Mouse (Mus musculus) heart, embryonic 16.5 days (tissue): ENCODE data around the gene Inava. TPM values are rescaled to one million over a fixed set of nuclear protein-coding genes. Genes with fewer than 3 reads are reported as not detected.

ENCODE experiments used
- ATAC-seq: fragments of 200-750 bp; cut with Nextera tagmentation; replicated peaks from 2 replicates; pipeline ENCODE4 v1.8.0; 2017; ENCODE audit warnings: moderate number of reproducible peaks; ENCODE audit not compliant: insufficient read depth, low FRiP score; ENCODE audit errors: extremely low read depth
- H3K27ac ChIP-seq: fragments of 300-500 bp; sonication (generic); 2 replicates; pipeline ENCODE4 v1.5.1; 2014; ENCODE audit warnings: mild to moderate bottlenecking, low read length, control low read depth, moderate library complexity
- H3K27me3 ChIP-seq: fragments of 300-500 bp; sonication (generic); 2 replicates; pipeline ENCODE4 v1.6.1; 2014; ENCODE audit warnings: low read length, mixed read lengths; ENCODE audit not compliant: control insufficient read depth, insufficient read depth
- H3K36me3 ChIP-seq: fragments of 300-500 bp; sonication (generic); 2 replicates; pipeline ENCODE4 v1.6.1; 2014; ENCODE audit not compliant: control insufficient read depth, insufficient read depth
- H3K4me1 ChIP-seq: fragments of 300-500 bp; sonication (generic); 2 replicates; pipeline ENCODE4 v1.6.1; 2014; ENCODE audit warnings: low read length, mixed read lengths; ENCODE audit not compliant: control insufficient read depth, insufficient read depth
- H3K4me2 ChIP-seq: fragments of 300-500 bp; sonication (generic); 2 replicates; pipeline ENCODE4 v1.6.1; 2014; ENCODE audit warnings: low read depth, mild to moderate bottlenecking, control low read depth, low read length
- H3K4me3 ChIP-seq: fragments of 300-500 bp; sonication (generic); 2 replicates; pipeline ENCODE4 v1.5.1; 2014; ENCODE audit warnings: mild to moderate bottlenecking, control low read depth, low read length
- H3K9ac ChIP-seq: fragments of 300-500 bp; sonication (generic); 2 replicates; pipeline ENCODE4 v1.6.1; 2014; ENCODE audit warnings: low read length, control low read depth
- H3K9me3 ChIP-seq: fragments of 300-500 bp; sonication (generic); replicated peaks from 2 replicates; pipeline ENCODE4 v1.6.1; 2016; ENCODE audit warnings: low read length; ENCODE audit not compliant: control insufficient read depth
- WGBS: fragments of 180-500 bp; shearing (Covaris S2); extraction: QIAGEN DNeasy Blood & Tissue Kit; methylation state at CpG from one replicate; pipeline ENCODE4 v1.1.7; 2014; 5-methylcytosine and 5-hydroxymethylcytosine counted together
- polyA plus RNA-seq: library from polyadenylated mRNA; unstranded; fragments of >200 nt; fragmentation: Nextera tagmentation; extraction: Ambion mirVana; gene quantifications from 2 replicates; pipeline ENCODE4 v1.2.1, GENCODE M21; 2015

Inava gene
- polyA plus RNA-seq, 1 experiment from 2014 or later = 2.6 TPM

- Histone ChIP-seq H3K9me3 (no peaks in the 10 kb centered on the region), H3K9ac (no peak overlapping the region), H3K36me3 (no peaks in the 10 kb centered on the region), H3K27me3 (peaks cover 4% of the 10 kb centered on the region; the same call in 1 of the 2 replicates), H3K4me2 (no peak overlapping the region), H3K4me3 (no peak overlapping the region), H3K4me1 (no peaks in the 10 kb centered on the region), H3K27ac (no peak overlapping the region)
- WGBS = 72% methylated on average over 4 of the region's 4 CpGs
- no peak for ATAC-seq
Observed at GRCm38 (mm10) chr1:136238495-136238894, 4.4 kb upstream of the Inava start.

GRCm38 (mm10) chr1:136234595-136235092 lies 580 bp upstream of the Inava start:
- Histone ChIP-seq H3K9me3 (no peaks in the 10 kb centered on the region), H3K9ac (peak overlapping the region; percentile 44), H3K4me3 (peak overlapping the region; percentile 59), H3K4me2 (peak overlapping the region; percentile 78), H3K27me3 (peaks cover 19% of the 10 kb centered on the region), H3K36me3 (no peaks in the 10 kb centered on the region), H3K27ac (no peak overlapping the region), H3K4me1 (no peaks in the 10 kb centered on the region)
- WGBS = 3% methylated on average over 9 of the region's 9 CpGs
- ATAC-seq = no peak; the same call in 1 of the 2 replicates

- H3K4me1 ChIP-seq = 0 out of 2 replicates have a peak, but pooled peaks cover 4% of the 10 kb centered on the region
- H3K27me3 ChIP-seq = peaks cover 19% of the 10 kb centered on the region
- H3K9ac ChIP-seq = no peak overlapping the region
- H3K27ac ChIP-seq = no peak overlapping the region
- H3K36me3 ChIP-seq = no peaks in the 10 kb centered on the region
- H3K4me3 ChIP-seq = peak overlapping the region; percentile 59
- H3K4me2 ChIP-seq = peak overlapping the region; percentile 78
- H3K9me3 ChIP-seq = no peaks in the 10 kb centered on the region
- ATAC-seq = no peak
- 4% methylated on average over 23 of the region's 23 CpGs for WGBS
Observed at GRCm38 (mm10) chr1:136232986-136233790, 876 bp downstream of the Inava start.

GRCm38 (mm10) chr1:136232285-136232926 lies 1.7 kb downstream of the Inava start:
- Histone ChIP-seq H3K9ac (no peak overlapping the region), H3K4me1 (peaks cover 6% of the 10 kb centered on the region; the same call in 1 of the 2 replicates), H3K27me3 (peaks cover 19% of the 10 kb centered on the region), H3K36me3 (no peaks in the 10 kb centered on the region), H3K4me2 (peak overlapping the region; percentile 78), H3K27ac (no peak overlapping the region), H3K9me3 (no peaks in the 10 kb centered on the region), H3K4me3 (peak overlapping the region; percentile 59)
- no peak for ATAC-seq
- WGBS = 13% methylated on average over 9 of the region's 9 CpGs

GRCm38 (mm10) chr1:136231596-136231995 lies 2.5 kb downstream of the Inava start:
- peak overlapping the region; percentile 29 for H3K4me2 ChIP-seq
- H3K27ac ChIP-seq = no peak overlapping the region
- H3K9ac ChIP-seq = no peak overlapping the region

GRCm38 (mm10) chr1:136230201-136230600 lies 3.9 kb downstream of the Inava start:
- peak overlapping the region; percentile 4; the same call in 1 of the 2 replicates for H3K4me2 ChIP-seq
- H3K27me3 ChIP-seq = peaks cover 21% of the 10 kb centered on the region
- 65% methylated on average over 11 of the region's 11 CpGs for WGBS
- ATAC-seq = no peak
- no peaks in the 10 kb centered on the region for H3K9me3 ChIP-seq
- H3K4me3 ChIP-seq = no peak overlapping the region
- H3K4me1 ChIP-seq = peaks cover 6% of the 10 kb centered on the region; the same call in 1 of the 2 replicates
- no peak overlapping the region for H3K9ac ChIP-seq
- no peaks in the 10 kb centered on the region for H3K36me3 ChIP-seq
- H3K27ac ChIP-seq = no peak overlapping the region

More at GRCm38 (mm10) chr1:136231596-136231995, 2.5 kb downstream of the Inava start:
- no peaks in the 10 kb centered on the region for H3K36me3 ChIP-seq
- H3K4me3 ChIP-seq = 0 out of 2 replicates have a peak overlapping the region, but pooled peaks have one; percentile 4
- peaks cover 6% of the 10 kb centered on the region; the same call in 1 of the 2 replicates for H3K4me1 ChIP-seq
- no peak for ATAC-seq
- H3K27me3 ChIP-seq = peaks cover 19% of the 10 kb centered on the region
- no peaks in the 10 kb centered on the region for H3K9me3 ChIP-seq
- WGBS = 17% methylated on average over 6 of the region's 6 CpGs

GRCm38 (mm10) chr1:136229040-136229373 lies 5.1 kb downstream of the Inava start:
- H3K27ac ChIP-seq = no peak overlapping the region
- peaks cover 20% of the 10 kb centered on the region for H3K27me3 ChIP-seq
- H3K4me3 ChIP-seq = no peak overlapping the region
- no peaks in the 10 kb centered on the region for H3K9me3 ChIP-seq
- WGBS = 55% methylated on average over 6 of the region's 6 CpGs
- no peak overlapping the region for H3K9ac ChIP-seq
- H3K36me3 ChIP-seq = no peaks in the 10 kb centered on the region
- peaks cover 6% of the 10 kb centered on the region; the same call in 1 of the 2 replicates for H3K4me1 ChIP-seq
- no peak overlapping the region for H3K4me2 ChIP-seq
- no peak for ATAC-seq

GRCm38 (mm10) chr1:136228328-136229039 lies 5.6 kb downstream of the Inava start:
- Histone ChIP-seq H3K27ac (no peak overlapping the region), H3K4me2 (peak overlapping the region; percentile 18; the same call in 1 of the 2 replicates), H3K4me3 (no peak overlapping the region), H3K36me3 (no peaks in the 10 kb centered on the region), H3K9me3 (no peaks in the 10 kb centered on the region), H3K9ac (no peak overlapping the region), H3K4me1 (peaks cover 6% of the 10 kb centered on the region; the same call in 1 of the 2 replicates), H3K27me3 (peaks cover 17% of the 10 kb centered on the region)
- 18% methylated on average over 13 of the region's 13 CpGs for WGBS
- ATAC-seq = no peak
